ENCODE assay signal across 10 mouse cellular contexts in the genomic region with DNA sequence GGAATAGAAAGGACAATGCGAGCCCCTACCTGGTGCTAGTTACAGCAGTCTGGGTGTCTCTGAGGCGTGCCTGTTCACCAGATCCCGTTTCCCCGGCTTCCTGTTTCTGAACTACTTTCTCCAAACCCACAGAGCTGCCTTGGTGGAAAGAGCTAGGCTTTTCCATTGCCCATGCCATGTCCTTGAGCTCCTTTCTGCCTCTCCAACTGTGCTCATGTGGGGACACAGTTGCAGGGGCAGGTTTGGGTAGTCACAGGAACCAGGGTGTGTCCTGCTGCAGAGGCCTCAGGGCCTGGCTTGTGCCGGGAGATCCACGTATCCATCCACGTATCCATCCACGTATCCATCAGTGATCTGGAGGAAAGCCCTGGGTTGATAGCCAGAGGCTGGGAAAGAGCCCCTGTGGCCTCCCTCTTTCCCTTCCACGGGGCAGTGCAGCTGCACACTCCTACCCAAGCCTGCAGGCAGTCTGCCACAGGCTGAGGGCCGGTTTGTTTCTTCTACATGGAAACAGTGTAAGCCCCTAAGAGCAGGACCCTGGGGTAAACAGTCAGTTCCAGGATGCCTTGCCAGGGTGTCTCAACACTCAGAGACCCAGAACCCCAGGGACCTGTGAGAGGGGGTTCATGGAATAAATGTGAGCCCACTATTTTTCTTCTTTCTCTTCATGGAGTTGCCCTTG. TPM values are rescaled to one million over a fixed set of nuclear protein-coding genes. Genes with fewer than 3 reads are reported as not detected.
DNase-seq lines count a peak whose midpoint lies in the region; ATAC-seq and TF ChIP-seq lines count a peak whose summit lies in the region.
"Had no signal": no experiment of that assay in that cellular context is flagged by ENCODE, and none has a peak within 500 bp of the region (broad histone marks: within the 10 kb centered on the region; RNA-seq: fewer than 3 reads in every experiment).

No protein-coding gene starts in this region.

- no peaks in the 10 kb centered on the region for H3K27me3 ChIP-seq in megakaryocyte, embryonic 14.5 days (replicated peaks)
- H3K27me3 ChIP-seq in neural tube, embryonic 13.5 days, result peaks cover 12% of the 10 kb centered on the region

- peak overlapping the region; percentile 41; the same call in 1 of the 2 replicates for H3K9ac ChIP-seq in neural tube, embryonic 13.5 days

- peak overlapping the region; percentile 91 for H3K4me3 ChIP-seq in megakaryocyte, embryonic 14.5 days (replicated peaks)
- no peak overlapping the region for H3K4me3 ChIP-seq in embryonic fibroblast, embryonic 13.5 days (ENCODE audit: insufficient read depth, low read length)
- no peak overlapping the region for H3K4me3 ChIP-seq in neural tube, embryonic 13.5 days

- no peak overlapping the region for H3K4me2 ChIP-seq in neural tube, embryonic 13.5 days

- H3K36me3 ChIP-seq in megakaryocyte, embryonic 14.5 days (replicated peaks; ENCODE audit: low read length), result peaks cover 47% of the 10 kb centered on the region
- no peaks in the 10 kb centered on the region; the same call in 1 of the 2 replicates for H3K36me3 ChIP-seq in neural tube, embryonic 13.5 days

- H3K9me3 ChIP-seq in megakaryocyte, embryonic 14.5 days, result no peaks in the 10 kb centered on the region
- H3K9me3 ChIP-seq in neural tube, embryonic 13.5 days, result no peaks in the 10 kb centered on the region

- peaks cover 92% of the 10 kb centered on the region for H3K4me1 ChIP-seq in megakaryocyte, embryonic 14.5 days
- peaks cover 15% of the 10 kb centered on the region for H3K4me1 ChIP-seq in embryonic fibroblast, embryonic 13.5 days (ENCODE audit: control insufficient read depth, insufficient read depth, low read length)
- H3K4me1 ChIP-seq in neural tube, embryonic 13.5 days (replicated peaks), result peaks cover 63% of the 10 kb centered on the region

- intact Hi-C loops in left cerebral cortex, postnatal 10 days (cut with DNase I), result no loop called here

- DNase-seq in gastrocnemius, postnatal 10 days, result peak; percentile 42
- no peak for DNase-seq in gastrocnemius, postnatal 25 days
- DNase-seq in left cerebral cortex, postnatal 10 days (ENCODE audit: extremely low spot score in 1 of 2, low spot score in 2 of 2), result no peak
- DNase-seq: left cerebral cortex, postnatal 4 days; thymus, adult 18-20 months had no signal

- TF ChIP-seq POLR2A in embryonic fibroblast, embryonic 13.5 days (IDR thresholded peaks at IDR 0.05; ENCODE audit: low read depth, low read length), result no peak

- 57% methylated on average over 10 of the region's 10 CpGs for WGBS in neural tube, embryonic 13.5 days

- peak overlapping the region; percentile 93 for H3K27ac ChIP-seq in embryonic fibroblast, embryonic 13.5 days (ENCODE audit: insufficient read depth, low read length)
- H3K27ac ChIP-seq in neural tube, embryonic 13.5 days (replicated peaks), result peak overlapping the region; percentile 64

- TF ChIP-seq CTCF in embryonic fibroblast, embryonic 13.5 days (IDR thresholded peaks at IDR 0.05; ENCODE audit: borderline replicate concordance, insufficient read depth, low read length), result no peak

- ATAC-seq in megakaryocyte, adult 5-6 weeks (ENCODE audit: poor library complexity, severe bottlenecking), result no peak
- ATAC-seq in neural tube, embryonic 13.5 days (ENCODE audit: low read depth), result no peak
- no peak for ATAC-seq in granulocyte monocyte progenitor cell, adult 5-6 weeks (replicated peaks; ENCODE audit: poor library complexity, severe bottlenecking)

RNA-seq across cellular contexts. Expression of a gene that starts 38.4 kb away (rescaled TPM):
- total RNA-seq in gastrocnemius, postnatal 10 days (2021), result 100 to 1,000 TPM; 121 to 133 TPM
- 100 to 1,000 TPM; 126 to 133 TPM for total RNA-seq in gastrocnemius, postnatal 25 days (2021)
- polyA plus RNA-seq in megakaryocyte, embryonic 14.5 days (2012; ENCODE audit: insufficient read depth, low replicate concordance), result 62.3 and 197 TPM in 2 replicates
- 59.0 and 62.2 TPM in 2 replicates for total RNA-seq in megakaryocyte, adult 5-6 weeks (2015)
- total RNA-seq in megakaryocyte, adult 5-6 weeks (2017), result 39.4 and 73.3 TPM in 2 replicates
- polyA plus RNA-seq in embryonic fibroblast, embryonic 13.5 days (2011; ENCODE audit: insufficient read length, low read depth, missing spikeins), result 71.7 and 98.7 TPM in 2 replicates
- 64.2 and 69.4 TPM in 2 replicates for polyA plus RNA-seq in neural tube, embryonic 13.5 days (2015; fragmentation: Nextera tagmentation; extraction: Ambion mirVana)
- 69.0 and 88.8 TPM in 2 replicates for total RNA-seq in granulocyte monocyte progenitor cell, adult 5-6 weeks (2014; fragmentation: Nextera tagmentation)
- total RNA-seq in granulocyte monocyte progenitor cell, adult 5-6 weeks (2017), result 54.9 and 57.7 TPM in 2 replicates
- 10 to 100 TPM; 55.1 to 68.0 TPM for total RNA-seq in left cerebral cortex, postnatal 10 days (2021)
